Mouse (Mus musculus) spleen, embryonic (tissue): ENCODE data around the gene Srd5a1.

ENCODE experiments used
- CTCF ChIA-PET: fragments of 350-600 bp; sonication (Branson Sonifier 250); formaldehyde crosslinking; loops from one replicate; lab custom pipeline; 2022; lab: Charles Lee

Gene Srd5a1

DNA sequence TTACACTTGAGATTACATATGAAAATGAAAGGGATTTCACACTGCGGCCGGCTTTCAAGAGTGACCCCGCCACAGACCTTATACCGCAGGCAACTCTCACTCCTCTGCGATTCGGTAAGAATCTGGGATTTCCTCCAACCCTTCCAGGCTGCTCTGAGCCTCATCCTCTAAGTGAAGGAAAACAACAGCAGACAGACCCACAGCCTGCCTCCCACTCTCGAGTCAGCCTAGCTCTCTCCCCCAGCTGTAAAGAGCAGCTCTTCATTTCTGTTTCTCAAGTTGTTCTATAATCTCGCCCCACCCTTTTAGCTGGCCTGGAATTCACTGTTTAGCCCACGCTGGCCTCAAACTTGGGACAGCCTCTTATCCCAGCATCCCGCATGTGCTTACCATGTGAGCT lies 69.5 kb downstream of the Srd5a1 start:
- CTCF ChIA-PET = interaction anchor here (1.2 kb wide), 1 partner anchor 49 kb away, joined by 3 read pairs; no protein-coding TSS in a partner anchor

DNA sequence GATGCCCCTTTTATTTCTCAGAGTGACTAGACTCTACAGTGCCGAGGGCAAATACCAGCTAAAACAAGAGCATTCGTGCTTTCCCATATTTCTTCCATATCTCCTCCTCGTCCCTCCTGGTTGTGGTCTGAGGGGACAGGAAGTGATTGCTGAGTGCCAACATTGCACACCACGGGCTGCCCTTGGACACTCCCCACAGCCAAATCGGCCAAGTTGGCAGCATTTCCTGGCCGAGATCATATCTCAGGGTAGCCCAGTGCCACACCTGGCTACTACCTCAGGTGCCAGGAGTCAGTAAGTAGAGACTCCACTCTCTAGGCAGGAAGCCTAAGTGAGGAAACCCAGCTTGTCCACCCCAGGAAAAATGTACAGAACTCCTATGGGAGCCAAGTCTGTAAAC lies 70.0 kb downstream of the Srd5a1 start:
- CTCF ChIA-PET = no interaction called here

GRCm38 (mm10) chr13:69538327-69538726 lies 72.9 kb downstream of the Srd5a1 start:
- CTCF ChIA-PET = no interaction called here

GRCm38 (mm10) chr13:69537366-69537765 lies 73.9 kb downstream of the Srd5a1 start:
- CTCF ChIA-PET = no interaction called here

DNA sequence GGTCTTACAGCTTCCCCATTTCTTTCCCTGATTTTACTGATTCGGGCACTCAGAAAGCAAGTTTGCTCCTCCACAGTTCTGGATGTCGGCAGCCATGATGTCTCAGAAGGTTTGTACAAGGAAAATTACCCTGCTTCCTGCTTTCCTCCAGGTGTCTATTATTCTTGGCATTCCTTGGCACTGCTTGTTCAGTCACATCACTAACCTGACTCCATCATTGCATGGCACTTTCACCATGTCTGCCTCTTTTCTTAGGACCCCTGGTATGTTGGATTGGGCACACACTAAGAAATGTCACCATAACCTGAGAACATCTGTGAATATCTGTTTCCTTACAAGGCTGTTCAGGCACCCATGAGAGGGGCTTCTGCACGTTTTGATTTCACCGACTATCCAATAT lies 75.2 kb downstream of the Srd5a1 start:
- CTCF ChIA-PET = interaction anchor here (0.6 kb wide), 1 partner anchor 1900 kb away, joined by 3 read pairs; no protein-coding TSS in a partner anchor

GRCm38 (mm10) chr13:69534654-69535551 lies 76.3 kb downstream of the Srd5a1 start:
- CTCF ChIA-PET = no interaction called here

- CTCF ChIA-PET = no interaction called here
These were observed 76.9 kb downstream of the Srd5a1 start, which contains the start of gene Tent4a for GRCm38 (mm10) chr13:69534334-69534653. Tent4a (minus strand) TSS chr13:69534617.

DNA sequence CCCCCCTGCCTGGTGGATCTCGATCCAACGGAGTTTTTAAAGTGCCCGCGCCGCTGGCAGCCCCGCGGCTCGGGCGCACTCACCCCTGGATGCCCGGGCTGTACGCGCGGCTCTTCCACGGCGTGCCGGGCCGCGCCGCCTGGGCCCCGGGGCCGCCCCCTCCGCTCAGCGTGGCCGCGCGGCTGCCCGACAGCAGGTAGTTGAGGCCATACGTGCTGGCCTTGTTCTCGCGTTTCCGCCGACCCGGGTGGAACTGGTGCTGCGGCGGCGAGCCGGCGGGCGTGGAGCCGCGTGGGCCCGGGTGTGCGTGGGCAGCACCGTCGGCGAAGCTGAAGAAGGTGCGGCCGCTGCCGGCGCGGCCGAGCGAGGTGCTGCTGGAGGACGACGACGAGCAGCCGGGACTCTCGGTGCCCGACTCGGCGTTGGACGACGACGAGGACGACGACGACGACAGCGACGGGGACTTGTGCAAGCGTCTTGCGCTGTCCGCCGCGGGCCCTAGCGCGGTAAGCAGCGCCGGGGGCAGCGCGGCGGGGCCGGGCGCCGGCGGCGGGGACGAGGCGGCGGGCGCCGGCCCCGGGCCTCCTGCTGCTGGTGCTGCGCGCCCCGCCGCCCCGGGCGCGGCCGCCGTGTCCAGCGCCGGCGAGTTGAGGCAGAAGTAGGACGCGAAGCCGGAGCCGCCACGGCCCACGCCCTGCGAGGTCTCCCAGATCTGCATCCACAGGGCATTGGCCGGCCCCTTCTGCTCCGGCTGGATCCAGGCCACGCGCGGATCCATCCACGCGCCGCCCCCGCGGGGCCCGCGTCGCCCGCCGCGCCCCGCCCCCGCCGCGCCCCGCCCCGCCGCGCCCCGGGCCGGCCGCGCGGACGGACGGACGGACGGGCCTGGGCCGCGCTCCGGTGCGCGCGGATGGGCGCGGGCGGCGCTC lies 77.6 kb downstream of the Srd5a1 start, which contains the start of gene Nsun2:
Nsun2 (plus strand) TSS at position 342 of the 929 bp plus-strand sequence.
- CTCF ChIA-PET = no interaction called here

GRCm38 (mm10) chr13:69532893-69533404 lies 78.3 kb downstream of the Srd5a1 start:
- CTCF ChIA-PET = no interaction called here

DNA sequence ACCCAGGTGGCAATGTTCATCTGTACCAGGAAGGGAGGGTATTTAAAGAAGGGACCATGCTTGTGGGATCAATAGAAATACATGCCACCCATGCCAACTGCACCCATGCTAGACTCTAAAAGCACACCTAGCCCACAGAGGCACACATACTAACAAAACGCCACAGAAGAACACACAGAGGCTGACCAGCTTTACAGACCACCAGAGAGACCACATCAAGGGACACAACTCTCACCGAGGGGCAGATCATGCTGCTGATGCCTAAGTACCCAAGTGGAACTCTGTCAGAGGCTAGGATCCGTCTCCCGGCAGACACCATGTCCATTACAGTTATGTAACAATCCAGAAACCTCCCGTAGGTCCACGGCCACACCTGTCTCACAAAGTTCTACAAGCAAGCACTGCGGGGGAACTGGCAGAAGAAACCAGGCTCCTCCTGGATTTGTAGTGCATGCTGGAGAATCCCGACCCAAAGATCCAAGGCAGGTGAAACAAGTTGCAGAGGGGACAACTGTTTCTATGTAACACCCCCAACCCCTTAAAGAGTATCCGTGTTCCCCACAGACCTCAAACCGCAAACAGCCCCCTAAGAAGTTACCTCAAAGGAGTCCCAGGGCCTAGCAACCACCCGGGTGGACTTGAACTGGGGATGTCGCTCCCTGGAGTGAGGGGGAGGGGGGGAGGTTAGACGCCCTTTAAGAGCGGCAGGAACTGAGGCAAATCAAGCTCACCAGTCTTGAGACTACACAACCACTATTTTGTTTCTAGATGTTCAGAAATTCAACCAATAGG lies 78.9 kb downstream of the Srd5a1 start:
- CTCF ChIA-PET = no interaction called here

DNA sequence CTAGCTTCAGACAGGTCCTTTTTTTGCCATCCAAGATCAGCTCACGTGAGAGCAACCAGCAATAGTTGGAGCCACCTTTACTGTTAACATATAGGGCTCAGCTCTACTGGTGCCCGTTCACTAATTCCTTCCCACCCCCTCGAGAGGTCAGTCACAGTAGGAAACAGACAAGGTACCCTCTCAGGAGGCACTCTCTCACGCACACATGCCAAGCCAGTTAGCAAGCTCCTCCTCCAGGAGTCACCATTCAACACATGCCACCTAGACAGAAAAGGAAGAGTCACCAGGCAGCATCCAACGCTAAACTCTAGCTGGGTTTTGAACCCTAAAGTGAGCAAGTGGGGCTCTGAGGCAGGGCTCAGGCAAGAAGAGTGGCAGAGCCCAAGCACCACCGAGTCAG lies 79.8 kb downstream of the Srd5a1 start:
- CTCF ChIA-PET = no interaction called here

DNA sequence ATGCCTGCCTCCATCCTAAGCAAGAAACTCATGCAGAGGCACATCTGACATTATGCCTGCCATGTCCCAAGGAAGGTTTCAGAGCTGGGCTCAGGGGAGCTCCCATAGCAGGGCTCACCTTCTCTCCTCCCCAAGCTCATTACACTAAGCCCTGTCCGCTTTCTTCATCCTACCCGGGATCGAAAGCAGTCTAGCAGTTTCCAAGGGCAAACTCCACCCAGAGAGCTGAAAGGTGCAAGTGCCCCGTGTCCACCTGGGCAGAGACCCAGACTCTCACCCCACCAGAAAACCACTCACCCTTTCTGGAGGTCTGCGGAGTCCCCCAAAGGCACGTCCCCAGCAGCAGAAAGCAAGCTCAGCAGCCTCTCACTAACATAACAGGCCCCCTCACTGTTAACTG lies 80.3 kb downstream of the Srd5a1 start:
- CTCF ChIA-PET = no interaction called here

DNA sequence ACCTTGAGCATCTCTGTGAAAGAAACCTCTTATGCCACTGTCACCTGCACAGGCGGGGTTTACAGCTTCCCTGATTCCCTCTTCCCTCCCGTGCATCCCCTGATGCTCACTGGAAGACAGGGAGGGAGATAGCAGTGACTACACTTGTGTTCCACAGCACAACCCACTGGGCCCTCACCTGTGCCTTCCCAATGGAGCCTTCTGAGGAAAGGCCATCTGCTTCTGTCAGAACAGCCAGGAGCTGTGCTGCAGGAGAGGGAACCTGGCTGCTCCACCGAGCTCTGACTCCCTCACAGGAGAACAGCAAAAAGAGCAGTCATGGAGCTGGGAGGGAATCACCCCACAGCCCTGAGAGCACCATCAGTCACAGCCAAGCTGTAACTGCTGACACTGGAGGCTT lies 81.1 kb downstream of the Srd5a1 start:
- CTCF ChIA-PET = no interaction called here

DNA sequence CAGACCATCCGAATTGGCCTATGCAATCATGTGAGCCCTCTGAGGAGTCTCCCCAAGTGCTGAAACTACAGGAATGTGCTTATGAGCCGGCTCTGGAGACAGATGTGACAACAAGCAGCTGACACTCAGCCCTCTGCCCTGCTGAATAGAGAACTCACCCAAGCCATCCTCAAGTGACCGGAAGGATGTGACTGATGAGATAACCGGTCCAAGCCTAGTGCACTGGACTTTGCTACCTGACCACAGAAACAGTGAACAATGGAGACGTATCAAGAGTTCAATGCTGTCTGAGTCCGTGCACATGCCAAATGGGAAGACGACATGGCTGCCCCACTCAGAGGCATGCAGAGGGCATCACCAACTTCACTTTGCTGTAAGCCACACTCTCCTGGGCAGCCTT lies 82.7 kb downstream of the Srd5a1 start:
- CTCF ChIA-PET = no interaction called here

DNA sequence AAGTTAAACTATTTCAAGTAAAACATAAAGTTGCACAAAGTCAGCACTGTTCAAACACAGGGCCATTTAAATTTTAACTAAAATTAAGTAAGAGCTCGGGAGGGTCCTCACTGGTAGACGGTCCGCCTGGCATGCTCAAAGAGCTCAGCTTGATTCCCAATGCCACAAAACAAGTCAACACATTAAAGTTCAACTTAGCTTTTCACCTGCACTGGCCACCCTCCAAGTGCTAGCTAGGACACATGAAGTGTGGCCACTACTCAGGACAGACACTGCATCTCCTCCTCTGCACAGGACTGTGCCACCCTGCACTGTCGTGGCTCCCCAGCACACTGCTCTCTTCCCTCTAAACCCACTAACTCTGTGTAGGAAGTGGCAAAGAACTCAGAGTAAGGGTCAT lies 85.4 kb downstream of the Srd5a1 start:
- CTCF ChIA-PET = no interaction called here

- CTCF ChIA-PET = no interaction called here
These were observed 87.1 kb downstream of the Srd5a1 start for GRCm38 (mm10) chr13:69524158-69524530.
